Mouse (Mus musculus): ENCODE results near the gene 1700016C15Rik. TPM values are rescaled to one million over a fixed set of nuclear protein-coding genes. Genes with fewer than 3 reads are reported as not detected.

Gene 1700016C15Rik
- polyA plus RNA-seq, 1 experiment from 2014 or later: not detected

- Histone ChIP-seq H3K27me3 (ENCODE audit: control insufficient read depth, insufficient read depth, low read length) (no peaks in the 10 kb centered on the region), H3K9ac (ENCODE audit: low read length) (no peak overlapping the region), H3K4me3 (ENCODE audit: low read depth, low read length) (no peak overlapping the region), H3K36me3 (ENCODE audit: control insufficient read depth, insufficient read depth, low read length) (no peaks in the 10 kb centered on the region), H3K4me2 (ENCODE audit: low read depth) (no peak overlapping the region), H3K4me1 (ENCODE audit: control insufficient read depth, insufficient read depth, low read length) (peaks cover 2% of the 10 kb centered on the region; the same call in 1 of the 2 replicates), H3K27ac (ENCODE audit: low read depth, low read length) (no peak overlapping the region), H3K9me3 (ENCODE audit: control insufficient read depth, low read length) (no peaks in the 10 kb centered on the region)
- DNase-seq (ENCODE audit: low spot score) (no peak), ATAC-seq (ENCODE audit: insufficient read depth, low FRiP score, low TSS enrichment) (no peak)
- 63% methylated on average over 8 of the region's 8 CpGs for WGBS
These were observed 29.1 kb upstream of the 1700016C15Rik start for GRCm38 (mm10) chr1:177700560-177700959.

GRCm38 (mm10) chr1:177702481-177703146 is 27.0 kb upstream of the 1700016C15Rik start:
- DNase-seq (ENCODE audit: low spot score) (peak; percentile 89), ATAC-seq (ENCODE audit: insufficient read depth, low FRiP score, low TSS enrichment) (peak; percentile 77)
- peaks cover 2% of the 10 kb centered on the region; the same call in 1 of the 2 replicates for H3K4me1 ChIP-seq (ENCODE audit: control insufficient read depth, insufficient read depth, low read length)
- no peaks in the 10 kb centered on the region for H3K9me3 ChIP-seq (ENCODE audit: control insufficient read depth, low read length)
- peak overlapping the region; percentile 78 for H3K4me2 ChIP-seq (ENCODE audit: low read depth)
- peak overlapping the region; percentile 63 for H3K9ac ChIP-seq (ENCODE audit: low read length)
- H3K4me3 ChIP-seq (ENCODE audit: low read depth, low read length): peak overlapping the region; percentile 33
- H3K36me3 ChIP-seq (ENCODE audit: control insufficient read depth, insufficient read depth, low read length): no peaks in the 10 kb centered on the region
- WGBS: 2% methylated on average over 15 of the region's 15 CpGs
- H3K27ac ChIP-seq (ENCODE audit: low read depth, low read length): no peak overlapping the region
- no peaks in the 10 kb centered on the region for H3K27me3 ChIP-seq (ENCODE audit: control insufficient read depth, insufficient read depth, low read length)

DNA sequence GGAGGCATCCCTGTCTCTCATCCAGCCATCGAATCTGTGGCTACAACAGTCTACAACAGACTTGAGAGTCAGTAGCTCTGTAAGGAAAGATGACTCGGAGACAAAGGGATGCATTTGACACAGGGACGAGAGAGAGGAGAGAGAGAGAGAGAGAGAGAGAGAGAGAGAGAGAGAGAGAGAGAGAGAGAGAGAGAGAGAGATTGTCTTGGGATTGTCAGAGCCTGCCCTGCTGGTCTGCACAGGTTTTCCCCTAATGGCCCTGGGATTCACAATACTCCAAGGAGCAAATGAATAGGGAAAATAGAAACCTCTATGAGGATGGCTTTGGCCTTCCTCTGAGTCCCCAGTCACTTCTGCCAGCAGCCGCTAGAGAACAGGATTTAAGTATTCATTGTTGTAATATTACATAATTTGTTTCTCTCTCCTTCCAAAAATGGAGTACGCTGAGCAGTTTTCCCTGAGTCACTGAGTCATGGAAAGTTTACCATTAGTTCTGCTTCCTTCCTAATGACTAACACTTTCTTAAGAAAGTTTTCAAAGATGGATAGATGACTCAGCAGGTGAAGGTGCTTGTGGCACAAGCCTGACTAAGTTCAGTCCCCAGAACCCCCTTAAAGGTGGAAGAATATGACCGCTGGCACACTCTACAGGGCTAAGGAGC is 26.3 kb upstream of the 1700016C15Rik start:
- H3K27ac ChIP-seq (ENCODE audit: low read depth, low read length): no peak overlapping the region
- H3K4me1 ChIP-seq (ENCODE audit: control insufficient read depth, insufficient read depth, low read length): peaks cover 2% of the 10 kb centered on the region; the same call in 1 of the 2 replicates
- DNase-seq (ENCODE audit: low spot score) (no peak), ATAC-seq (ENCODE audit: insufficient read depth, low FRiP score, low TSS enrichment) (peak; percentile 9; the same call in 1 of the 2 replicates)
- no peak overlapping the region for H3K4me3 ChIP-seq (ENCODE audit: low read depth, low read length)
- no peaks in the 10 kb centered on the region for H3K36me3 ChIP-seq (ENCODE audit: control insufficient read depth, insufficient read depth, low read length)
- WGBS: 49% methylated on average over 6 of the region's 6 CpGs
- no peak overlapping the region for H3K9ac ChIP-seq (ENCODE audit: low read length)
- H3K9me3 ChIP-seq (ENCODE audit: control insufficient read depth, low read length): no peaks in the 10 kb centered on the region
- H3K4me2 ChIP-seq (ENCODE audit: low read depth): peak overlapping the region; percentile 78
- H3K27me3 ChIP-seq (ENCODE audit: control insufficient read depth, insufficient read depth, low read length): no peaks in the 10 kb centered on the region

- Histone ChIP-seq H3K4me2 (ENCODE audit: low read depth) (no peak overlapping the region), H3K27ac (ENCODE audit: low read depth, low read length) (no peak overlapping the region), H3K9ac (ENCODE audit: low read length) (no peak overlapping the region), H3K36me3 (ENCODE audit: control insufficient read depth, insufficient read depth, low read length) (no peaks in the 10 kb centered on the region), H3K4me1 (ENCODE audit: control insufficient read depth, insufficient read depth, low read length) (peaks cover 2% of the 10 kb centered on the region; the same call in 1 of the 2 replicates), H3K27me3 (ENCODE audit: control insufficient read depth, insufficient read depth, low read length) (no peaks in the 10 kb centered on the region), H3K4me3 (ENCODE audit: low read depth, low read length) (no peak overlapping the region), H3K9me3 (ENCODE audit: control insufficient read depth, low read length) (no peaks in the 10 kb centered on the region; the same call in 1 of the 2 replicates)
- 53% methylated on average over 2 of the region's 2 CpGs for WGBS
- no peak for DNase-seq (ENCODE audit: low spot score)
- no peak for ATAC-seq (ENCODE audit: insufficient read depth, low FRiP score, low TSS enrichment)
These were observed 24.4 kb upstream of the 1700016C15Rik start for GRCm38 (mm10) chr1:177705204-177705603.

DNA sequence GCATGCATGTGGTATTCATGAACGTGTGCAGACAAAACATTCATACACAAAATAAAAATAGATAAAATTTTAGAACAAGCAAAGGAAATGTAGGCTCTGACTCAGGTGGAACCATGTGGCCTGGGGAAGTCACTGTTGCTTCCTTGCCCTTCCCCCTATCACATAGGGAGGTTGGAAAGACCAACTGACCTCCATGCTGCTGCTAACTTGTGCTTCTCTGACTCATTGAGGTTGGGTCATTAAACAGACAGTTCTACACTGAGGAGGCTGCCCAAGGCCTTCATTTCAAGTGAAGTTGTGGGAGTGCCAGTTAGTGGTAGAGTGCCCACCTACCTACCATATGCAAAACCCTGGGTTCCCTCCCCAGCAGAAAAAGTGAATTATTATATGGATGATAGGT is 22.0 kb upstream of the 1700016C15Rik start:
- no peaks in the 10 kb centered on the region; the same call in 1 of the 2 replicates for H3K9me3 ChIP-seq (ENCODE audit: control insufficient read depth, low read length)
- H3K9ac ChIP-seq (ENCODE audit: low read length): no peak overlapping the region
- H3K27me3 ChIP-seq (ENCODE audit: control insufficient read depth, insufficient read depth, low read length): no peaks in the 10 kb centered on the region
- no peak for ATAC-seq (ENCODE audit: insufficient read depth, low FRiP score, low TSS enrichment)
- peaks cover under 1% of the 10 kb centered on the region; the same call in 1 of the 2 replicates for H3K4me1 ChIP-seq (ENCODE audit: control insufficient read depth, insufficient read depth, low read length)
- no peak overlapping the region for H3K4me2 ChIP-seq (ENCODE audit: low read depth)
- DNase-seq (ENCODE audit: low spot score): no peak
- no peaks in the 10 kb centered on the region for H3K36me3 ChIP-seq (ENCODE audit: control insufficient read depth, insufficient read depth, low read length)
- no peak overlapping the region for H3K4me3 ChIP-seq (ENCODE audit: low read depth, low read length)
- WGBS: 77% methylated on average over 1 of the region's 1 CpGs
- H3K27ac ChIP-seq (ENCODE audit: low read depth, low read length): no peak overlapping the region

GRCm38 (mm10) chr1:177708583-177709055 is 21.0 kb upstream of the 1700016C15Rik start:
- no peak overlapping the region for H3K27ac ChIP-seq (ENCODE audit: low read depth, low read length)
- H3K27me3 ChIP-seq (ENCODE audit: control insufficient read depth, insufficient read depth, low read length): no peaks in the 10 kb centered on the region
- H3K4me3 ChIP-seq (ENCODE audit: low read depth, low read length): no peak overlapping the region
- DNase-seq (ENCODE audit: low spot score): no peak
- H3K9me3 ChIP-seq (ENCODE audit: control insufficient read depth, low read length): no peaks in the 10 kb centered on the region; the same call in 1 of the 2 replicates
- 74% methylated on average over 4 of the region's 4 CpGs for WGBS
- no peak for ATAC-seq (ENCODE audit: insufficient read depth, low FRiP score, low TSS enrichment)
- no peak overlapping the region for H3K4me2 ChIP-seq (ENCODE audit: low read depth)
- no peaks in the 10 kb centered on the region for H3K4me1 ChIP-seq (ENCODE audit: control insufficient read depth, insufficient read depth, low read length)
- no peak overlapping the region for H3K9ac ChIP-seq (ENCODE audit: low read length)
- no peaks in the 10 kb centered on the region for H3K36me3 ChIP-seq (ENCODE audit: control insufficient read depth, insufficient read depth, low read length)

- no peak overlapping the region for H3K4me3 ChIP-seq (ENCODE audit: low read depth, low read length)
- no peak overlapping the region for H3K9ac ChIP-seq (ENCODE audit: low read length)
- H3K36me3 ChIP-seq (ENCODE audit: control insufficient read depth, insufficient read depth, low read length): no peaks in the 10 kb centered on the region
- 74% methylated on average over 2 of the region's 2 CpGs for WGBS
- H3K4me1 ChIP-seq (ENCODE audit: control insufficient read depth, insufficient read depth, low read length): no peaks in the 10 kb centered on the region
- H3K27me3 ChIP-seq (ENCODE audit: control insufficient read depth, insufficient read depth, low read length): no peaks in the 10 kb centered on the region
- DNase-seq (ENCODE audit: low spot score) (no peak), ATAC-seq (ENCODE audit: insufficient read depth, low FRiP score, low TSS enrichment) (no peak)
- no peak overlapping the region for H3K4me2 ChIP-seq (ENCODE audit: low read depth)
- H3K27ac ChIP-seq (ENCODE audit: low read depth, low read length): no peak overlapping the region
- no peaks in the 10 kb centered on the region; the same call in 1 of the 2 replicates for H3K9me3 ChIP-seq (ENCODE audit: control insufficient read depth, low read length)
These were observed 18.6 kb upstream of the 1700016C15Rik start for GRCm38 (mm10) chr1:177711000-177711399.

DNA sequence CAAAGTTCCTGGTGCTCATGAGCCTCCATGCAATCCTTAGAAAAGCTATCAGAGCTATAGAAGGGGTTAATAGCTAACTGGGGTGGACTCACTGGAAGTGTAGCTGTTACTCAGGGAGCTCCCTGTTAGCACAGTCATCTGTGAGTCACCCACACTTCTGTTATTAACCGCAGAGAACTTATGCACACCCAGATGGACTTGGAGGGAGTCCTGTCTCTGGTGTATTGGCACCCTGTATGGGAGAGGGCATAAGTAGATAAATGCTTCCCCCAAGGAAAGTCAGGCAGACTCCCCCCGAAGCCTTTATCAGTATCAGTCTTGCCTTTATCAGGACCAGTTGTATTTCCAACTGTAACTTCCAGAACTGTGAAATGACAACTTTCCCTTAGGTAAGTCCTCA is 18.2 kb upstream of the 1700016C15Rik start:
- no peaks in the 10 kb centered on the region for H3K36me3 ChIP-seq (ENCODE audit: control insufficient read depth, insufficient read depth, low read length)
- no peaks in the 10 kb centered on the region for H3K27me3 ChIP-seq (ENCODE audit: control insufficient read depth, insufficient read depth, low read length)
- H3K4me1 ChIP-seq (ENCODE audit: control insufficient read depth, insufficient read depth, low read length): no peaks in the 10 kb centered on the region
- 88% methylated on average over 2 of the region's 2 CpGs for WGBS
- DNase-seq (ENCODE audit: low spot score) (no peak), ATAC-seq (ENCODE audit: insufficient read depth, low FRiP score, low TSS enrichment) (no peak)
- no peak overlapping the region for H3K9ac ChIP-seq (ENCODE audit: low read length)
- H3K4me2 ChIP-seq (ENCODE audit: low read depth): no peak overlapping the region
- H3K27ac ChIP-seq (ENCODE audit: low read depth, low read length): no peak overlapping the region
- H3K9me3 ChIP-seq (ENCODE audit: control insufficient read depth, low read length): no peaks in the 10 kb centered on the region; the same call in 1 of the 2 replicates
- no peak overlapping the region for H3K4me3 ChIP-seq (ENCODE audit: low read depth, low read length)
